Mouse (Mus musculus) kidney, adult 9 months (tissue): ENCODE measurements around the gene 4921530L21Rik.
A peak's percentile ranks its signal among the peaks of the same experiment; 100 is the strongest.

Source experiments
- DNase-seq: peaks from one replicate; pipeline ENCODE4 v3.0.0; 2022

Gene 4921530L21Rik

GRCm38 (mm10) chr14:95880954-95881353 is at the start of gene 4921530L21Rik:
TSS of gene 4921530L21Rik (plus strand) at chr14:95881254.
- DNase-seq, result no peak

DNA sequence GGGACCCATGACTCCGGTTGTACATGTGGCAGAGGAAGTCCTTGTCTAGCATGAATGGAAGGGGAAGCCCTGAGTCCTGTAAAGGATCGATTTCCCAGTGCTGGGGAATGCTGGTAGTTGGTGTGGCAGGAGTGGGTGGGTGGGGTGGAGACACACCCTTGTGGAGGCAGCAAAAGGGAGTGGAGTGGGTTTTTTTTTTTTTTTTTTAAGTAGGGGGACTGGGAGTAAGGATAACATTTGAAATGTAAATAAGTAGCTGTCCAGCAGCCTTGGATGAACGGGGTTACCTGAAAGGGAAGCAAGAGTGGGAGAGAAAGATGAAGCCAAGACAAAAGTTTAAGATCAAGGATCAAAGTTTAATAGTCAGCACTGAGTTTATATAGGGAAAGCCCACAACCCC is 47.2 kb upstream of the 4921530L21Rik start:
- no peak for DNase-seq

- no peak for DNase-seq
These were observed 18.1 kb upstream of the 4921530L21Rik start for GRCm38 (mm10) chr14:95862981-95863380.

GRCm38 (mm10) chr14:95865676-95866416 is 15.2 kb upstream of the 4921530L21Rik start:
- DNase-seq, result no peak

DNA sequence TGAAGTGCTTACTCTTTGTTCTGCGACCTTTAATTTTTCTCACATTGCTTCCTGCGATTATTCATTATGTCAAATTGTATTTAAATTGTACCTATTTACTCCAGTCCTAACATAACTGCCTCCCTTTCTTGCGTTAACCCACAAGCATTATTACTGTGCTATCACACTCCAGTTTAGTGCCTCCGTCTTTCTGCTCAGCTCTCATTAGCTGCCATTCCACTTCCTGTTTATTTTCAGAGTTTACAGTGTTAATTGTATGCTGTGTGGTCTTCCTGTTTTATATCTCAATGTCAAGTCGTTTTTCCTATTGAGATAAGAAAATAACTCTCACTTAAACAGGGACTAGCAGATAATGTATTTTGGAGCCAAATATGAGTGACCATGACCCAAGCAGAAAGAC is 9.0 kb upstream of the 4921530L21Rik start:
- DNase-seq, result no peak

DNA sequence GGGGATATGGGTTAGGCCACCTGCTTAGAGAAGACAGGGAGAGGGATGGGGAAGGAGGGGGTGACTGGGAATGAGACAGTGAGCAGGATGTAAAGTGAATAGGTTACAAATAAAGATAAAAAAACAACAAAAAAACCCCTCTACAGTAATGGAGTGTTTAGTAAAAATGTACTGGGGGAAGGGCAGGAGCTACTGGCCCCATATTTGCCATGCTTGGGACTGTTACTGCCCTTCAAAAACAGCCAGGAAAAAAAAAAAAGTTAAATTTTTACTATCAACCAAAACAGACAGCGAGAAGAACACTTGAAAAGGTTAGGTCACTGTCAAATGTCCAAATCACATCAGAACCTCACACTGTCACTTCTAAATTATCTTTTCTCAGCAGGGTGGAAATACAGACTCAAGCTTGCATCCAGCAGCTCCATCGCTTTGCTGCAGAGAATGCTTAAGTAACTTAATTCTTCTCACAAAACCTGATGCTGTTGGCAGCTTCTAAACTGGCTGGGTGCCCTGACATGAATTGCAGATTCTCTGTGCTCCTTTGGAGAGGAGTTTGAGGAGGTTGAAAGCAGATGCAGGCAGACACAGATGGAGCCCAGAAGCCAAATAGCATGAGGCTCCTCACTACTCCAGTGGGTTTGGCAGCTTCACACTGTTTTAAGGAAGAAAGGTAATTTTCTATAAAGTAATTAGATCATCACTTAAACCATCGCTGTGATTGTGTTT is 4.1 kb upstream of the 4921530L21Rik start:
- no peak for DNase-seq

GRCm38 (mm10) chr14:95877548-95877947 is 3.5 kb upstream of the 4921530L21Rik start:
- no peak for DNase-seq

DNA sequence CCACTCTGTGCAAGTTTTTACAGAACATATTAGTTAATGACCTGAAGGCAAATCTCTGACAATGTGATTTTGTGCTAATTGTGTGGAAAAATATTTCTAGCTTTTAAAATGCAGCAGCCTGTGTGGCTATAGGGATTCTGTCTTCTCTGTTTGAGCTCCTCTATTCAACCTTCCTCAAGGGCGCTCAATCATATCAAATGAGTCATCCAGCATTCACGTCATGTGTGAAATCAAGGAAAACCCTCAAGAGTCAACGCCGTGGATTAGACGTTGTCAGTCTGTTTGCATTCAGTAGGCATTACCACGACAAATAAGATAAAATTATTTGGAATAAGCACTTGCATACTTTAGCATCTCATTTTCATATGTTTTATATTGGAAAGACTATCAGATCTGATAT is 18.4 kb downstream of the 4921530L21Rik start:
- no peak for DNase-seq

- DNase-seq, result no peak
These were observed 23.6 kb downstream of the 4921530L21Rik start for GRCm38 (mm10) chr14:95904591-95905095.

GRCm38 (mm10) chr14:95913293-95913692 is 32.2 kb downstream of the 4921530L21Rik start:
- DNase-seq, result no peak

DNA sequence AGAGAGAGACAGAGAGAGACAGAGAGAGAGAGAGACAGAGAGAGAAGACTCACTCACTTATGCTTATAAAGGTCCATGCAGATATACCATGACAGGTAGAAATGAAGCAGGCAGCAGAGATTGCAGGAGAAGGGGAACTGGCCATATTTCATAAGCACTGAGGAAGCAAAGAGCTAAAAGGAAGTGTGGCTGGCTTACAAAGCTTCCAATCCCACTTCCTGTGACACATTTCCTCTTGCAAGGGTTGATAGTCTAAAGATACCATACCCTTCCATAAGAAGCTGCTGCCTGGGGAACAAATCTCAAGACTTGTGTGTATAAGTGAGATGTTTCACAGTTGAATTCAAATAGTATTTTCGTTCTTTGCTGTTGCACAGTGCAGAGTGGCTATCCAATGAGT is 45.7 kb downstream of the 4921530L21Rik start:
- DNase-seq, result no peak

DNA sequence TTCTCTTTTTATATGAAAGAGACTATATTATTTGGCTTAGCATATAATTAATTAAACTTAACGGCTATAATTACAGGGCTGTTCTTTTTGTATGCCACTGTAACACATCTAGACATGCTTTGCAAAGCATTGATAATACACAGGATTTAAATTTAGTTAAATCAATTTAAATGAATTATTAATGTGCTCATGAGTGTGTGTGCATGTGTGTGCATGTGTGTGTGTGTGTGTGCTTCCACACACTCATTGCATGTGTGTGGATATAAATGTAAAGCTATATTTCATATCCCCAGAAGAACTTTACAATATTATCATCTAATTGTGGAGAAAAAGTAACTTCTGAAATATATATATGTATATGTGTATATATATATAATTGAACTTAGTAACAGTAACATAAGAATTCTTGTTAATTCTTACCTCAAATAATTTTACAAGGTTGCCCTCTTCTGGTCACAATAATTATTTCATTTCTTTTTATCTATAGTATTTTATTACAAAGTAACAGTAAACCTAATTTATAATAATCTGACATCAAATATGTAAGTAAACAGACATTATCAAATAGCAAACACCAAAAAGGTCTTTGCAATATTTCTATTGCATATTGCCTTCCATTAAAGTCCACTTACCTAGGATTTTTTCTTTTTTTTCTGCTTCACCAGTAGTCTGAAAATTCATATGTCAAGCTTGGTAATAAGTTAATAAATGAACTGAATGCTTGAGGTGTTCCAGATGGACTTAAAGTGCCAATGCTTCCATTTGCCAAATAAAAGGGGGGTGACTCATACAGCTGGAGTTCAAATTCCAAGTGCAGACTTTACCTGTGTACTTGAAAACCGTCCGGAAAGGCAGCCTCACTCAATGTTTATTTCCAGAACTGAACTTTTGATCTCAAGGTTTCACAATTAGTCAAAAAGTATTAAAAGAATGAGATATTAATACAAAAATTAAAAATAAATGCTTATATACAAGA is 47.0 kb downstream of the 4921530L21Rik start:
- peak; percentile 49 for DNase-seq
